Mouse (Mus musculus) adipose tissue, adult 10 weeks (tissue): ENCODE results near the gene Siglecf. TPM values are rescaled to one million over a fixed set of nuclear protein-coding genes. Genes with fewer than 3 reads are reported as not detected.

Source experiments
- polyA plus RNA-seq: library from polyadenylated mRNA; stranded (reverse); fragments of 350-450 nt; fragmentation: Illumina TruSeq; extraction: RNeasy Lipid Tissue Mini Kit (QIAGEN cat#74804); gene quantifications from one replicate; pipeline ENCODE4 v1.2.3, GENCODE M21; 2014; ENCODE audit warnings: low read depth, low replicate concordance

The Siglecf gene
- polyA plus RNA-seq: 0.38 TPM

GRCm38 (mm10) chr7:43351154-43351553, at the start of gene Siglecf:
TSS of gene Siglecf (plus strand) at chr7:43351341.

GRCm38 (mm10) chr7:43313013-43313428, 38.1 kb upstream of the Siglecf start, which contains the start of gene Zfp715:
TSS of gene Zfp715 (minus strand) at chr7:43313294.

GRCm38 (mm10) chr7:43408131-43408553, 57.0 kb downstream of the Siglecf start, which contains the start of gene Siglecg:
TSS of gene Siglecg (plus strand) at chr7:43408204.

Other genes with a start within 250 kb of the Siglecf start
- not detected for gene Zfp936, start 237.1 kb upstream of the Siglecf start, polyA plus RNA-seq
- 14.3 TPM for gene Zfp715, start 38.0 kb upstream of the Siglecf start, polyA plus RNA-seq
- 0.65 TPM for gene Siglecg, start 56.9 kb downstream of the Siglecf start, polyA plus RNA-seq
- not detected for gene Lim2, start 76.3 kb downstream of the Siglecf start, polyA plus RNA-seq
- 1.7 TPM for gene Nkg7, start 85.7 kb downstream of the Siglecf start, polyA plus RNA-seq
- gene Cldnd2, start 89.4 kb downstream of the Siglecf start, polyA plus RNA-seq: 1.1 TPM
- 240 TPM for gene Etfb, start 92.7 kb downstream of the Siglecf start, polyA plus RNA-seq
- 0.97 TPM for gene Gm45233, start 92.8 kb downstream of the Siglecf start, polyA plus RNA-seq
- 3.8 TPM for gene Vsig10l, start 111.8 kb downstream of the Siglecf start, polyA plus RNA-seq
- gene Iglon5, start 138.7 kb downstream of the Siglecf start, polyA plus RNA-seq: 1.0 TPM
- gene 4931406B18Rik, start 154.6 kb downstream of the Siglecf start, polyA plus RNA-seq: 0.27 TPM
- 5.4 TPM for gene Cd33, start 193.1 kb downstream of the Siglecf start, polyA plus RNA-seq
- 3.3 TPM for gene Zfp658, start 210.9 kb downstream of the Siglecf start, polyA plus RNA-seq
- 6.0 TPM for gene Zfp719, start 228.3 kb downstream of the Siglecf start, polyA plus RNA-seq